ENCODE assay signal across 17 mouse cellular contexts in genomic region chr2:142758091-142758765, GRCm38 (mm10).
A peak's percentile ranks its signal among the peaks of the same experiment; 100 is the strongest.
DNase-seq lines count a peak whose midpoint lies in the region; ATAC-seq and TF ChIP-seq lines count a peak whose summit lies in the region.
"Had no signal": no experiment of that assay in that cellular context is flagged by ENCODE, and none has a peak within 500 bp of the region (broad histone marks: within the 10 kb centered on the region; RNA-seq: fewer than 3 reads in every experiment).

No protein-coding gene starts in this region.

- WGBS in liver, postnatal 0 days (ENCODE audit: insufficient replicate concordance) = 77% methylated on average over 3 of the region's 3 CpGs
- 68% methylated on average over 3 of the region's 3 CpGs for WGBS in liver, embryonic 12.5 days (ENCODE audit: insufficient replicate concordance)

- DNase-seq in liver, postnatal 0 days = no peak
- peak; percentile 58 for DNase-seq in MEL (ENCODE audit: low read depth, low spot score)
- DNase-seq in adrenal gland, postnatal 14 days = peak; percentile 17
- DNase-seq in right cerebral cortex, postnatal 4 days = no peak
- no peak for DNase-seq in spleen, adult 12 weeks (ENCODE audit: low spot score)
- DNase-seq: cerebellum, postnatal 25 days; gastrocnemius, adult 2 months; kidney, adult 9 months; lung, postnatal 10 days; right cerebral cortex, postnatal 25 days; thymus, postnatal 36 days had no signal

- no peaks in the 10 kb centered on the region for H3K27me3 ChIP-seq in liver, postnatal 0 days (ENCODE audit: insufficient read depth, low read length)
- no peaks in the 10 kb centered on the region for H3K27me3 ChIP-seq in liver, embryonic 12.5 days (replicated peaks)
- H3K27me3 ChIP-seq in MEL (ENCODE audit: control insufficient read depth in 1 of 2, insufficient read depth in 2 of 2, low read length in 2 of 2) = no peaks in the 10 kb centered on the region
- no peaks in the 10 kb centered on the region for H3K27me3 ChIP-seq in myocyte (ENCODE audit: control insufficient read depth, insufficient read depth, insufficient read length)
- H3K27me3 ChIP-seq: heart, embryonic 13.5 days; liver, embryonic 15.5 days had no signal

- H3K9me3 ChIP-seq in liver, postnatal 0 days (ENCODE audit: low read length) = no peaks in the 10 kb centered on the region
- no peaks in the 10 kb centered on the region for H3K9me3 ChIP-seq in liver, embryonic 12.5 days (replicated peaks)
- H3K9me3 ChIP-seq in MEL (replicated peaks; ENCODE audit: insufficient read depth, low read length) = no peaks in the 10 kb centered on the region
- H3K9me3 ChIP-seq: heart, embryonic 13.5 days; liver, embryonic 15.5 days had no signal

- no peak overlapping the region for H3K9ac ChIP-seq in liver, postnatal 0 days (replicated peaks)
- H3K9ac ChIP-seq in liver, embryonic 12.5 days = no peak overlapping the region
- no peak overlapping the region for H3K9ac ChIP-seq in MEL (ENCODE audit: control insufficient read depth, low read depth, low read length, poor library complexity, severe bottlenecking)
- H3K9ac ChIP-seq: heart, embryonic 13.5 days; liver, embryonic 15.5 days had no signal

- no peak for TF ChIP-seq CTCF in liver, postnatal 0 days (IDR thresholded peaks at IDR 0.05; ENCODE audit: low read depth)
- TF ChIP-seq CTCF in MEL (IDR thresholded peaks at IDR 0.05 in 2 of 3, conservative IDR thresholded peaks at IDR 0.05 in 1 of 3; ENCODE audit: control insufficient read depth in 1 of 3, insufficient read depth in 1 of 3, low read depth in 2 of 3, low read length in 3 of 3, poor library complexity in 1 of 3, severe bottlenecking in 1 of 3) = no peak

- no peaks in the 10 kb centered on the region for H3K4me1 ChIP-seq in liver, postnatal 0 days (ENCODE audit: insufficient read depth)
- no peaks in the 10 kb centered on the region for H3K4me1 ChIP-seq in liver, embryonic 12.5 days
- H3K4me1 ChIP-seq in MEL (ENCODE audit: control insufficient read depth in 1 of 2, insufficient read depth in 2 of 2, low read length in 2 of 2) = peaks cover 7 to 35% of the 10 kb centered on the region in 2 experiments
- H3K4me1 ChIP-seq: liver, embryonic 15.5 days had no signal

- H3K36me3 ChIP-seq in liver, postnatal 0 days (replicated peaks; ENCODE audit: insufficient read depth, low read length) = no peaks in the 10 kb centered on the region
- no peaks in the 10 kb centered on the region for H3K36me3 ChIP-seq in liver, embryonic 12.5 days
- peaks cover 0 to 37% of the 10 kb centered on the region in 2 experiments; a peak in 2 of 4 replicates for H3K36me3 ChIP-seq in MEL (ENCODE audit: control insufficient read depth in 1 of 2, insufficient read depth in 2 of 2, low read length in 2 of 2)
- H3K36me3 ChIP-seq in myocyte (ENCODE audit: control insufficient read depth, insufficient read depth) = no peaks in the 10 kb centered on the region
- H3K36me3 ChIP-seq: liver, embryonic 15.5 days had no signal

- H3K4me2 ChIP-seq in liver, postnatal 0 days (ENCODE audit: low read depth, low read length) = no peak overlapping the region
- no peak overlapping the region for H3K4me2 ChIP-seq in liver, embryonic 12.5 days
- peak overlapping the region; percentile 44 for H3K4me2 ChIP-seq in myocyte (ENCODE audit: low read depth)
- H3K4me2 ChIP-seq: heart, embryonic 13.5 days; liver, embryonic 15.5 days had no signal

- no peaks in the 10 kb centered on the region for H3K79me2 ChIP-seq in MEL (ENCODE audit: control insufficient read depth, insufficient read depth, low read length, poor library complexity)
- no peaks in the 10 kb centered on the region for H3K79me2 ChIP-seq in myocyte (ENCODE audit: control insufficient read depth, insufficient read depth)

- no peak for TF ChIP-seq RAD21 in MEL (IDR thresholded peaks at IDR 0.05; ENCODE audit: low read depth, low read length)

- H3K27ac ChIP-seq in liver, postnatal 0 days (ENCODE audit: low read depth) = no peak overlapping the region
- H3K27ac ChIP-seq in liver, embryonic 12.5 days = no peak overlapping the region
- H3K27ac ChIP-seq in MEL (ENCODE audit: control insufficient read depth, low read depth, low read length) = peak overlapping the region; percentile 31; the same call in 1 of the 2 replicates
- H3K27ac ChIP-seq: gastrocnemius, adult 2 months; heart, embryonic 13.5 days; left cerebral cortex, adult 2 months; liver, embryonic 15.5 days had no signal

- peak; percentile 27; the same call in 1 of the 2 replicates for ATAC-seq in liver, postnatal 0 days
- ATAC-seq in liver, embryonic 12.5 days = no peak
- ATAC-seq: forebrain, embryonic 16.5 days had no signal

- no peak for TF ChIP-seq EP300 in liver, postnatal 0 days (IDR thresholded peaks at IDR 0.05; ENCODE audit: low read depth)
- TF ChIP-seq EP300 in MEL (IDR thresholded peaks at IDR 0.05; ENCODE audit: low read depth in 1 of 2, low read length in 2 of 2) = peak in 1 of 2 experiments; percentile 32; a peak in 1 of 4 replicates

- no peak for TF ChIP-seq POLR2A in MEL (IDR thresholded peaks at IDR 0.05; ENCODE audit: control insufficient read depth in 1 of 2, insufficient read depth in 1 of 2, low read depth in 1 of 2, low read length in 2 of 2, poor library complexity in 1 of 2)
- no peak for TF ChIP-seq POLR2A in myocyte (IDR thresholded peaks at IDR 0.05; ENCODE audit: insufficient read length, low read depth)

- no peak overlapping the region for H3ac ChIP-seq in myocyte (ENCODE audit: control insufficient read depth, insufficient read length)

- H3K4me3 ChIP-seq in liver, postnatal 0 days (ENCODE audit: low read depth, low read length) = no peak overlapping the region
- H3K4me3 ChIP-seq in liver, embryonic 12.5 days = no peak overlapping the region
- H3K4me3 ChIP-seq in MEL (ENCODE audit: control insufficient read depth in 1 of 2, insufficient read depth in 1 of 2, low read depth in 2 of 2, low read length in 2 of 2) = no peak overlapping the region
- no peak overlapping the region for H3K4me3 ChIP-seq in myocyte
- H3K4me3 ChIP-seq: gastrocnemius, adult 2 months; heart, embryonic 13.5 days; left cerebral cortex, adult 2 months; liver, embryonic 15.5 days had no signal

TF ChIP-seq in MEL, 35 proteins besides CTCF, POLR2A, EP300 and RAD21:
- peak; percentile 20; the same call in 1 of the 2 replicates for TF ChIP-seq ETS1 (IDR thresholded peaks at IDR 0.05; ENCODE audit: low read depth, low read length)
- no peak for TF ChIP-seq CHD1 (IDR thresholded peaks at IDR 0.05; ENCODE audit: low read depth, low read length)
- peak; percentile 76; the same call in 1 of the 2 replicates for TF ChIP-seq MAFK (IDR thresholded peaks at IDR 0.05; ENCODE audit: borderline replicate concordance, low read depth, low read length)
- peak; percentile 55; the same call in 1 of the 2 replicates for TF ChIP-seq GATA1 (IDR thresholded peaks at IDR 0.05; ENCODE audit: low read depth, low read length)
- TF ChIP-seq MEF2A (IDR thresholded peaks at IDR 0.05; ENCODE audit: extremely low read depth, insufficient replicate concordance, low read depth, low read length, poor library complexity, severe bottlenecking) = no peak
TF ChIP-seq in MEL: peak in this region for 3.

TF ChIP-seq in myocyte, 11 proteins besides CTCF, POLR2A, EP300 and RAD21:
- TF ChIP-seq CEBPB (IDR thresholded peaks at IDR 0.05; ENCODE audit: insufficient read depth, poor library complexity, severe bottlenecking) = 0 out of 2 replicates have a peak, but pooled peaks have one; percentile 12
- TF ChIP-seq E2F4 (IDR thresholded peaks at IDR 0.05; ENCODE audit: insufficient read depth) = no peak

Comparison
In these comparisons a context has a peak if more than half of its experiments do, and no peak if none do; other contexts are left out.
1. DNase-seq: peak in MEL (single experiment) and adrenal gland, postnatal 14 days (single experiment); none in liver, postnatal 0 days (single experiment), right cerebral cortex, postnatal 4 days (single experiment) and spleen, adult 12 weeks (single experiment).